Mouse (Mus musculus) cerebellum, postnatal 36 days (tissue): Measurements from ENCODE around the gene Phf2.

Experiments
- DNase-seq, 2 experiments: peaks; one replicate each; pipeline ENCODE4 v3.0.0; 2021 to 2022; ENCODE audit warnings: mixed read lengths in 2 of 2

Gene Phf2

GRCm38 (mm10) chr13:48802181-48802580, 68.7 kb downstream of the Phf2 start:
- DNase-seq = peak in 1 of 2 experiments; percentile 1

GRCm38 (mm10) chr13:48800850-48801546, 69.9 kb downstream of the Phf2 start:
- DNase-seq = peak; percentile 57 to 68

GRCm38 (mm10) chr13:48798256-48798771, 72.6 kb downstream of the Phf2 start:
- DNase-seq = peak; percentile 40 to 45

GRCm38 (mm10) chr13:48796906-48797305, 74.0 kb downstream of the Phf2 start:
- DNase-seq = no peak

GRCm38 (mm10) chr13:48795711-48796110, 75.2 kb downstream of the Phf2 start:
- DNase-seq = no peak

GRCm38 (mm10) chr13:48784594-48785298, 86.2 kb downstream of the Phf2 start:
- no peak for DNase-seq

GRCm38 (mm10) chr13:48784151-48784550, 86.8 kb downstream of the Phf2 start:
- DNase-seq = no peak

GRCm38 (mm10) chr13:48782727-48783725, 87.9 kb downstream of the Phf2 start:
- no peak for DNase-seq

- DNase-seq = no peak
Observed at GRCm38 (mm10) chr13:48780345-48781010, 90.4 kb downstream of the Phf2 start.

- DNase-seq = no peak
Observed at GRCm38 (mm10) chr13:48779592-48780344, 91.2 kb downstream of the Phf2 start.

- no peak for DNase-seq
Observed at GRCm38 (mm10) chr13:48778138-48778537, 92.8 kb downstream of the Phf2 start.

GRCm38 (mm10) chr13:48774506-48774905, 96.4 kb downstream of the Phf2 start:
- DNase-seq = no peak

- DNase-seq = no peak
Observed at GRCm38 (mm10) chr13:48768109-48768508, 102.8 kb downstream of the Phf2 start.

GRCm38 (mm10) chr13:48763701-48764245, 107.1 kb downstream of the Phf2 start:
- DNase-seq = no peak

- DNase-seq = no peak
Observed at GRCm38 (mm10) chr13:48760855-48761436, 110.0 kb downstream of the Phf2 start.

- DNase-seq = no peak
Observed at GRCm38 (mm10) chr13:48756769-48757168, 114.2 kb downstream of the Phf2 start.
